Mouse (Mus musculus) intestine, embryonic 14.5 days (tissue): Measurements from ENCODE around the gene Vars. TPM values are rescaled to one million over a fixed set of nuclear protein-coding genes. Genes with fewer than 3 reads are reported as not detected.
"Not testable (repeated sequence)": the region's sequence is repeated elsewhere in the genome, so short reads cannot be mapped to it uniquely, and the experiment has no call there.

Experiments
- ATAC-seq: fragments of 200-750 bp; cut with Nextera tagmentation; replicated peaks from 2 replicates; pipeline ENCODE4 v1.8.0; 2017; ENCODE audit warnings: low read depth, moderate number of reproducible peaks, moderate TSS enrichment, moderate library complexity; ENCODE audit not compliant: low FRiP score, low TSS enrichment
- DNase-seq: peaks from one replicate; pipeline ENCODE4 v3.0.0-alpha.2; 2018; ENCODE audit warnings: low spot score
- H3K27ac ChIP-seq: fragments of 300-500 bp; sonication (generic); 2 replicates; pipeline ENCODE4 v1.5.1; 2014; ENCODE audit warnings: low read depth, mild to moderate bottlenecking, control low read depth
- H3K27me3 ChIP-seq: fragments of 300-500 bp; sonication (generic); replicated peaks from 2 replicates; pipeline ENCODE4 v1.6.1; 2014; ENCODE audit warnings: low read length, control low read depth; ENCODE audit not compliant: control insufficient read depth, insufficient read depth
- H3K36me3 ChIP-seq: fragments of 300-500 bp; sonication (generic); 2 replicates; pipeline ENCODE4 v1.6.1; 2014; ENCODE audit warnings: low read length, control low read depth; ENCODE audit not compliant: control insufficient read depth, insufficient read depth
- H3K4me1 ChIP-seq: fragments of 300-500 bp; sonication (generic); replicated peaks from 2 replicates; pipeline ENCODE4 v1.6.1; 2014; ENCODE audit warnings: low read length, control low read depth, mixed read lengths; ENCODE audit not compliant: control insufficient read depth, insufficient read depth
- H3K4me2 ChIP-seq: fragments of 300-500 bp; sonication (generic); 2 replicates; pipeline ENCODE4 v1.6.1; 2014; ENCODE audit warnings: low read length
- H3K4me3 ChIP-seq: fragments of 300-500 bp; sonication (generic); 2 replicates; pipeline ENCODE4 v1.5.1; 2014; ENCODE audit warnings: low read depth, low read length, control low read depth, mixed read lengths
- H3K9ac ChIP-seq: fragments of 300-500 bp; sonication (generic); 2 replicates; pipeline ENCODE4 v1.6.1; 2014; ENCODE audit warnings: mild to moderate bottlenecking, low read length
- H3K9me3 ChIP-seq: fragments of 300-500 bp; sonication (generic); 2 replicates; pipeline ENCODE4 v1.6.1; 2016; ENCODE audit warnings: low read length, control low read depth; ENCODE audit not compliant: control insufficient read depth
- WGBS: fragments of 180-500 bp; shearing (Covaris S2); extraction: QIAGEN DNeasy Blood & Tissue Kit; methylation state at CpG from one replicate; pipeline ENCODE4 v1.1.7; 2014; 5-methylcytosine and 5-hydroxymethylcytosine counted together
- polyA plus RNA-seq: library from polyadenylated mRNA; unstranded; fragments of >200 nt; fragmentation: Nextera tagmentation; extraction: Ambion mirVana; gene quantifications from 2 replicates; pipeline ENCODE4 v1.2.1, GENCODE M21; 2014

Gene Vars
- polyA plus RNA-seq, 1 experiment from 2014 or later: 133 TPM

GRCm38 (mm10) chr17:35029691-35030532 is 29.1 kb downstream of the Vars start:
- Histone ChIP-seq H3K4me3 (no peak overlapping the region), H3K27me3 (no peaks in the 10 kb centered on the region), H3K27ac (no peak overlapping the region), H3K9ac (no peak overlapping the region), H3K4me2 (no peak overlapping the region), H3K36me3 (no peaks in the 10 kb centered on the region), H3K9me3 (no peaks in the 10 kb centered on the region), H3K4me1 (peaks cover 11% of the 10 kb centered on the region; the same call in 1 of the 2 replicates)
- ATAC-seq (no peak), DNase-seq (no peak)
- 38% methylated on average over 19 of the region's 19 CpGs for WGBS

GRCm38 (mm10) chr17:35031272-35031671 is 30.5 kb downstream of the Vars start:
- WGBS: 91% methylated on average over 11 of the region's 11 CpGs
- Histone ChIP-seq H3K9ac (no peak overlapping the region), H3K27ac (no peak overlapping the region), H3K36me3 (no peaks in the 10 kb centered on the region), H3K4me3 (no peak overlapping the region), H3K4me1 (peaks cover 11% of the 10 kb centered on the region; the same call in 1 of the 2 replicates), H3K27me3 (no peaks in the 10 kb centered on the region), H3K9me3 (no peaks in the 10 kb centered on the region), H3K4me2 (no peak overlapping the region)
- DNase-seq: no peak
- no peak for ATAC-seq

GRCm38 (mm10) chr17:35031880-35032279 is 31.1 kb downstream of the Vars start:
- 90% methylated on average over 7 of the region's 7 CpGs for WGBS
- H3K9ac ChIP-seq: no peak overlapping the region
- H3K4me2 ChIP-seq: no peak overlapping the region
- ATAC-seq (no peak), DNase-seq (no peak)
- no peak overlapping the region for H3K4me3 ChIP-seq
- H3K27ac ChIP-seq: no peak overlapping the region
- no peaks in the 10 kb centered on the region for H3K27me3 ChIP-seq
- H3K4me1 ChIP-seq: peaks cover 11% of the 10 kb centered on the region; the same call in 1 of the 2 replicates
- H3K36me3 ChIP-seq: no peaks in the 10 kb centered on the region
- no peaks in the 10 kb centered on the region for H3K9me3 ChIP-seq

DNA sequence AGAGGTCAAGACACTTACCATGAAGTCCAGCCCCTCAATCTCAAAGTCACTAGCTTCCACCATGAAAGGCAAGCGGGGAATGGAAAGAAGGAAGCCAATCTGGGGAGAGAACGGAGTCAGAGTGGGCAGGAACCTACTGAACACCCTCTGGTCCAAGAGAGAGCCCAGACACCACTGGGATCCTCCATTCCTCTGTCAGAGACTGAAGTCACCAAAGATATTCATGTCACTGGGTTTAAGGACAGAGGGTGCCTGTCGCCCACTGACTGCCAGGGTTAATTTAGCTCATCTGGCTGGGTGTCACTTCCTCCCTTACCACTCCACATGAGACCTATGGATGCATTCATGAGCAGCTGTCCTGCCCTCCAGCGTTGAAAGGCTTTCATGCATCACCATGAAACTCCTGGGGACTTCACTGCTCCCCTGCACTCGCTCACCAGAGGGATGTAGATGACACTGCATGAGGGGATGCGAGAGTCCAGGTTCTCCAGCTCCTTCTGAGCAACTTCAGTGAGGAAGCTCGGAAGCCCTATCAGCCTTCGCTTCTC is 31.6 kb downstream of the Vars start:
- Histone ChIP-seq H3K4me2 (no peak overlapping the region), H3K4me1 (peaks cover 7% of the 10 kb centered on the region; the same call in 1 of the 2 replicates), H3K4me3 (no peak overlapping the region), H3K27ac (no peak overlapping the region), H3K36me3 (no peaks in the 10 kb centered on the region), H3K9me3 (no peaks in the 10 kb centered on the region), H3K9ac (no peak overlapping the region), H3K27me3 (no peaks in the 10 kb centered on the region)
- WGBS: 67% methylated on average over 8 of the region's 8 CpGs
- DNase-seq (no peak), ATAC-seq (no peak)

- not testable (repeated sequence) for H3K36me3 ChIP-seq, H3K9me3 ChIP-seq, DNase-seq, H3K27me3 ChIP-seq, ATAC-seq, H3K4me3 ChIP-seq, H3K4me2 ChIP-seq, H3K4me1 ChIP-seq, H3K27ac ChIP-seq, H3K9ac ChIP-seq
- 79% methylated on average over 1 of the region's 1 CpGs for WGBS
Observed at GRCm38 (mm10) chr17:35033703-35034102, 32.9 kb downstream of the Vars start.

GRCm38 (mm10) chr17:35034896-35035295 is 34.1 kb downstream of the Vars start:
- Histone ChIP-seq H3K27ac (no peak overlapping the region), H3K27me3 (no peaks in the 10 kb centered on the region), H3K36me3 (no peaks in the 10 kb centered on the region), H3K4me2 (no peak overlapping the region), H3K9ac (no peak overlapping the region), H3K4me3 (no peak overlapping the region), H3K4me1 (no peaks in the 10 kb centered on the region), H3K9me3 (no peaks in the 10 kb centered on the region)
- no peak for DNase-seq
- ATAC-seq: no peak
- WGBS: 62% methylated on average over 6 of the region's 6 CpGs

GRCm38 (mm10) chr17:35039121-35039873 is 38.5 kb downstream of the Vars start:
- H3K27me3 ChIP-seq: no peaks in the 10 kb centered on the region
- no peaks in the 10 kb centered on the region for H3K9me3 ChIP-seq
- no peaks in the 10 kb centered on the region for H3K36me3 ChIP-seq
- H3K4me1 ChIP-seq: no peaks in the 10 kb centered on the region
- ATAC-seq (no peak), DNase-seq (no peak)
- no peak overlapping the region for H3K4me3 ChIP-seq
- H3K9ac ChIP-seq: no peak overlapping the region
- no peak overlapping the region for H3K27ac ChIP-seq
- H3K4me2 ChIP-seq: no peak overlapping the region
- 82% methylated on average over 11 of the region's 11 CpGs for WGBS

DNA sequence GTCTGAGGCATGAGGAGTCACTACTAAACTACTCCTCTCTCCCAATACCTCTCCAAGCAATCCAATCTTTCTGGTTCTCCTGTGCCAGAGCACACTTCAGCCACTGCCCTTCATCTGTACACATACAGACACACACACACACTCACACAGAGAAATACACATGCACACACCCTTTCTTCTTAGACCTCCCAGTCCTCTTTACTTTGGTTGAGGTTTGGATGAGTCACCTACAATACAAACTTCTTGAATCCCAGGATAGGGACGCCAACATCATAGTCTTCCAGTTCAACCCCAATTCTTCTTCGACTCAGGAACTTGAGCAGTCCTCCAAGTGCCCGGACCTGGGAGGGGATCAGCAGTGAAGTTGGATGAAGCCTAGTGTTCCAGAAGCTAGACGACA is 43.0 kb downstream of the Vars start:
- Histone ChIP-seq H3K36me3 (no peaks in the 10 kb centered on the region), H3K4me3 (no peak overlapping the region), H3K4me2 (no peak overlapping the region), H3K9me3 (no peaks in the 10 kb centered on the region), H3K27me3 (no peaks in the 10 kb centered on the region), H3K4me1 (peaks cover 30% of the 10 kb centered on the region), H3K27ac (no peak overlapping the region), H3K9ac (no peak overlapping the region)
- WGBS: 83% methylated on average over 4 of the region's 4 CpGs
- ATAC-seq (no peak), DNase-seq (no peak)
